Mouse (Mus musculus) MEL (cell line): ENCODE measurements around the gene AC141477.1. TPM values are rescaled to one million over a fixed set of nuclear protein-coding genes. Genes with fewer than 3 reads are reported as not detected.

Experiments
- DNase-seq: peaks from one replicate; pipeline ENCODE4 v3.0.0; 2011; ENCODE audit warnings: low read depth, low spot score
- H3K27ac ChIP-seq: 2 replicates; pipeline ENCODE4 v1.5.1; 2012; ENCODE audit warnings: low read depth, mild to moderate bottlenecking, control low read depth, low read length, moderate library complexity; ENCODE audit not compliant: control insufficient read depth
- H3K27me3 ChIP-seq, 2 experiments: fragments of 150-350 bp in 1 of 2; sonication (generic) in 1 of 2; 2 replicates each; pipeline ENCODE4 v1.6.1; 2012; ENCODE audit warnings: low read length in 2 of 2, mild to moderate bottlenecking in 2 of 2, improper control_type of control experiment in 1 of 2, moderate library complexity in 1 of 2; ENCODE audit not compliant: insufficient read depth in 2 of 2, control insufficient read depth in 1 of 2
- H3K36me3 ChIP-seq, 2 experiments: 2 replicates each; pipeline ENCODE4 v1.6.1; 2012 to 2014; ENCODE audit warnings: low read length in 2 of 2, improper control_type of control experiment in 1 of 2, inconsistent platforms in 1 of 2, mild to moderate bottlenecking in 1 of 2; ENCODE audit not compliant: insufficient read depth in 2 of 2, control insufficient read depth in 1 of 2
- H3K4me1 ChIP-seq, 2 experiments: fragments of 150-350 bp in 1 of 2; sonication (generic) in 1 of 2; 2 replicates each; pipeline ENCODE4 v1.6.1; 2012; ENCODE audit warnings: low read length in 2 of 2, improper control_type of control experiment in 1 of 2, mild to moderate bottlenecking in 1 of 2; ENCODE audit not compliant: insufficient read depth in 2 of 2, control insufficient read depth in 1 of 2
- H3K4me3 ChIP-seq, 2 experiments: fragments of 150-350 bp in 1 of 2; sonication (generic) in 1 of 2; 2 replicates each; pipeline ENCODE4 v1.5.1; 2012; ENCODE audit warnings: low read depth in 2 of 2, low read length in 2 of 2, mild to moderate bottlenecking in 2 of 2, moderate library complexity in 2 of 2, control low read depth in 1 of 2, improper control_type of control experiment in 1 of 2; ENCODE audit not compliant: control insufficient read depth in 1 of 2, insufficient read depth in 1 of 2
- H3K79me2 ChIP-seq: 2 replicates; pipeline ENCODE4 v1.6.1; 2012; ENCODE audit warnings: mild to moderate bottlenecking, low read length, moderate library complexity; ENCODE audit not compliant: control insufficient read depth, poor library complexity, insufficient read depth
- H3K9ac ChIP-seq: 2 replicates; pipeline ENCODE4 v1.6.1; 2012; ENCODE audit warnings: low read depth, mild to moderate bottlenecking, control low read depth, low read length, moderate library complexity; ENCODE audit not compliant: control insufficient read depth, poor library complexity, severe bottlenecking
- H3K9me3 ChIP-seq: fragments of 150-350 bp; sonication (generic); replicated peaks from 2 replicates; pipeline ENCODE4 v1.6.1; 2012; ENCODE audit warnings: mild to moderate bottlenecking, low read length, improper control_type of control experiment, moderate library complexity; ENCODE audit not compliant: insufficient read depth
- BHLHE40 ChIP-seq: IDR thresholded peaks from 2 replicates; pipeline ENCODE4 v1.6.1; 2012; ENCODE audit warnings: low read depth, mild to moderate bottlenecking, inconsistent platforms, low read length, improper control_type of control experiment, borderline replicate concordance
- CHD1 ChIP-seq: IDR thresholded peaks from 2 replicates; pipeline ENCODE4 v1.6.1; 2012; ENCODE audit warnings: low read depth, mild to moderate bottlenecking, inconsistent platforms, low read length, improper control_type of control experiment
- CHD2 ChIP-seq: IDR thresholded peaks from 2 replicates; pipeline ENCODE4 v1.6.1; 2011; ENCODE audit warnings: low read length, improper control_type of control experiment
- ELF1 ChIP-seq: IDR thresholded peaks from 2 replicates; pipeline ENCODE4 v1.6.1; 2014; ENCODE audit warnings: low read depth, mild to moderate bottlenecking, inconsistent platforms, low read length, improper control_type of control experiment, moderate library complexity
- EP300 ChIP-seq, 2 experiments: IDR thresholded peaks; 2 replicates each; pipeline ENCODE4 v1.6.1; 2011; ENCODE audit warnings: improper control_type of control experiment in 2 of 2, low read length in 2 of 2, low read depth in 1 of 2, mild to moderate bottlenecking in 1 of 2
- ETS1 ChIP-seq: IDR thresholded peaks from 2 replicates; pipeline ENCODE4 v1.6.1; 2012; ENCODE audit warnings: low read depth, mild to moderate bottlenecking, inconsistent platforms, low read length, improper control_type of control experiment, moderate library complexity
- GABPA ChIP-seq: IDR thresholded peaks from 2 replicates; pipeline ENCODE4 v1.6.1; 2012; ENCODE audit warnings: low read depth, mild to moderate bottlenecking, inconsistent platforms, low read length, improper control_type of control experiment, moderate library complexity
- GATA1 ChIP-seq: IDR thresholded peaks from 2 replicates; pipeline ENCODE4 v1.6.1; 2011; ENCODE audit warnings: low read depth, low read length, improper control_type of control experiment
- HCFC1 ChIP-seq: IDR thresholded peaks from 2 replicates; pipeline ENCODE4 v1.6.1; 2012; ENCODE audit warnings: low read depth, mild to moderate bottlenecking, inconsistent platforms, low read length, improper control_type of control experiment, moderate library complexity
- JUND ChIP-seq: IDR thresholded peaks from 2 replicates; pipeline ENCODE4 v1.6.1; 2011; ENCODE audit warnings: low read depth, mild to moderate bottlenecking, improper control_type of control experiment, low read length
- MAX ChIP-seq: IDR thresholded peaks from 2 replicates; pipeline ENCODE4 v1.6.1; 2011; ENCODE audit warnings: low read length, improper control_type of control experiment
- MAZ ChIP-seq: IDR thresholded peaks from 2 replicates; pipeline ENCODE4 v1.6.1; 2012; ENCODE audit warnings: low read depth, mild to moderate bottlenecking, inconsistent platforms, low read length, improper control_type of control experiment
- MXI1 ChIP-seq: IDR thresholded peaks from 2 replicates; pipeline ENCODE4 v1.6.1; 2011; ENCODE audit warnings: mild to moderate bottlenecking, low read depth, low read length, improper control_type of control experiment
- MYB ChIP-seq: IDR thresholded peaks from 2 replicates; pipeline ENCODE4 v1.6.1; 2011; ENCODE audit warnings: mild to moderate bottlenecking, low read depth, low read length, improper control_type of control experiment
- MYC ChIP-seq: IDR thresholded peaks from 2 replicates; pipeline ENCODE4 v1.6.1; 2011; ENCODE audit warnings: low read depth, mild to moderate bottlenecking, low read length, improper control_type of control experiment, moderate library complexity
- POLR2A ChIP-seq, 2 experiments: IDR thresholded peaks; 2 replicates each; pipeline ENCODE4 v1.6.1; 2011 to 2012; ENCODE audit warnings: low read length in 2 of 2, mild to moderate bottlenecking in 2 of 2, control low read depth in 1 of 2, improper control_type of control experiment in 1 of 2, low read depth in 1 of 2, moderate library complexity in 1 of 2; ENCODE audit not compliant: control insufficient read depth in 1 of 2, insufficient read depth in 1 of 2, poor library complexity in 1 of 2
- POLR2AphosphoS5 ChIP-seq: IDR thresholded peaks from 2 replicates; pipeline ENCODE4 v1.6.1; 2012; ENCODE audit warnings: low read depth, borderline replicate concordance, mild to moderate bottlenecking, inconsistent platforms, low read length, moderate library complexity, mixed read lengths
- RCOR1 ChIP-seq: IDR thresholded peaks from 2 replicates; pipeline ENCODE4 v1.6.1; 2012; ENCODE audit warnings: low read depth, mild to moderate bottlenecking, inconsistent platforms, low read length, improper control_type of control experiment
- SIN3A ChIP-seq: IDR thresholded peaks from 2 replicates; pipeline ENCODE4 v1.6.1; 2012; ENCODE audit warnings: low read length, improper control_type of control experiment, inconsistent platforms
- TAL1 ChIP-seq: IDR thresholded peaks from 2 replicates; pipeline ENCODE4 v1.6.1; 2012; ENCODE audit warnings: mild to moderate bottlenecking, inconsistent platforms, low read length, moderate library complexity, mixed read lengths
- TBP ChIP-seq: IDR thresholded peaks from 2 replicates; pipeline ENCODE4 v1.8.0; 2011; ENCODE audit warnings: low read depth, low read length, improper control_type of control experiment
- TCF12 ChIP-seq: IDR thresholded peaks from 2 replicates; pipeline ENCODE4 v1.6.1; 2014; ENCODE audit warnings: low read depth, mild to moderate bottlenecking, inconsistent platforms, low read length, improper control_type of control experiment, moderate library complexity
- UBTF ChIP-seq: IDR thresholded peaks from 2 replicates; pipeline ENCODE4 v1.6.1; 2012; ENCODE audit warnings: low read depth, mild to moderate bottlenecking, inconsistent platforms, low read length, improper control_type of control experiment, moderate library complexity, borderline replicate concordance; ENCODE audit not compliant: insufficient read depth
- ZKSCAN1 ChIP-seq: IDR thresholded peaks from 2 replicates; pipeline ENCODE4 v1.6.1; 2012; ENCODE audit warnings: low read depth, mild to moderate bottlenecking, inconsistent platforms, low read length, improper control_type of control experiment, moderate library complexity
- ZMIZ1 ChIP-seq: IDR thresholded peaks from 2 replicates; pipeline ENCODE4 v1.6.1; 2012; ENCODE audit warnings: low read depth, mild to moderate bottlenecking, inconsistent platforms, low read length, improper control_type of control experiment, moderate library complexity
- polyA plus RNA-seq, 2 experiments: library from polyadenylated mRNA; stranded (reverse) in 1 of 2; unstranded in 1 of 2; fragments of >175 nt in 1 of 2; fragments of >200 nt in 1 of 2; gene quantifications; 2 replicates each; pipeline versions ENCODE4 v1.2.1 to v1.2.4; 2012; ENCODE audit warnings: low replicate concordance in 2 of 2, low read depth in 1 of 2; ENCODE audit not compliant: insufficient read length in 2 of 2, insufficient read depth in 1 of 2, missing spikeins in 1 of 2
- total RNA-seq: library from RNA; depleted of rRNA; stranded (reverse); fragments of 300-350 nt; gene quantifications from 2 replicates; pipeline ENCODE4 v1.2.3, GENCODE M21; 2012

Gene AC141477.1
- total and polyA plus RNA-seq, 3 experiments = 0.70 TPM; not detected in 2

DNA sequence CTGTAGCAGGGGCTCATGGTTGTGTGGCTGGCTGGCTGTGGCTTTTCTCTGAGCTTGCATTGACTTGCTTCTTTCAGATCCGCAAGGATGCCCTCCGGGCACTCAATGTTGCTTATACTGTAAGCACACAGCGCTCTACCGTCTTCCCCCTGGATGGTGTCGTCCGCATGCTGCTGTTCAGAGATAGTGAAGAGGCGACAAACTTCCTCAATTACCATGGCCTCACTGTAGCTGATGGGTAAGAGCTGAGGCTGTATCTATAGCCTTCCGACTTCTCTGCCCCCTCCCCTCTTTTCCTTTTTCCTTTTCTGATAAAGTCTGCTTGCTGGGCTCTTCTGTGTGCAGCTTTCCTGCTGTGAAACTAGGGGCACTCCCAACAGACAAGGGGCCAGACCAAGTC, 48.0 kb upstream of the AC141477.1 start:
- H3K27me3 ChIP-seq = no peaks in the 10 kb centered on the region
- peaks cover 14 to 19% of the 10 kb centered on the region in 2 experiments for H3K4me1 ChIP-seq
- H3K4me3 ChIP-seq = peak overlapping the region in 1 of 2 experiments; percentile 19; a peak in 2 of 4 replicates
- TF ChIP-seq RCOR1 (peak; percentile 71), GATA1 (peak; percentile 88), MYC (peak; percentile 82; the same call in 1 of the 2 replicates), ETS1 (peak; percentile 78), ELF1 (peak; percentile 44; the same call in 1 of the 2 replicates), TAL1 (peak; percentile 94), MAZ (peak; percentile 93), MAX (peak; percentile 80), TCF12 (peak; percentile 89), MXI1 (peak; percentile 73), ZMIZ1 (no peak), EP300 (IDR thresholded peaks at IDR 0.05; ENCODE audit: low read depth in 1 of 2, low read length in 2 of 2) (peak; percentile 90 to 93), HCFC1 (peak; percentile 47; the same call in 1 of the 2 replicates), JUND (peak; percentile 61; the same call in 1 of the 2 replicates), TBP (peak; percentile 90), POLR2AphosphoS5 (no peak), POLR2A (IDR thresholded peaks at IDR 0.05; ENCODE audit: control insufficient read depth in 1 of 2, insufficient read depth in 1 of 2, low read depth in 1 of 2, low read length in 2 of 2, poor library complexity in 1 of 2) (peak in 1 of 2 experiments; percentile 57; a peak in 2 of 4 replicates), GABPA (no peak), MYB (peak; percentile 20; the same call in 1 of the 2 replicates), SIN3A (peak; percentile 70), BHLHE40 (no peak), ZKSCAN1 (no peak), CHD2 (no peak), CHD1 (no peak), UBTF (peak; percentile 89; the same call in 1 of the 2 replicates)
- H3K9ac ChIP-seq = peak overlapping the region; percentile 59
- no peaks in the 10 kb centered on the region for H3K9me3 ChIP-seq
- H3K79me2 ChIP-seq = no peaks in the 10 kb centered on the region; the same call in 1 of the 2 replicates
- DNase-seq = peak; percentile 95
- H3K36me3 ChIP-seq = peaks cover 6 to 22% of the 10 kb centered on the region in 2 experiments
- H3K27ac ChIP-seq = peak overlapping the region; percentile 83
